In genomic region chr3:95657711-95658110, GRCm38 (mm10) we compare ENCODE assay signal across 8 mouse cellular contexts. TPM values are rescaled to one million over a fixed set of nuclear protein-coding genes. Genes with fewer than 3 reads are reported as not detected.
A peak's percentile ranks its signal among the peaks of the same experiment; 100 is the strongest.
DNase-seq lines count a peak whose midpoint lies in the region; ATAC-seq and TF ChIP-seq lines count a peak whose summit lies in the region.

No protein-coding gene starts in this region.

- no peak for TF ChIP-seq EP300 in CH12.LX (IDR thresholded peaks at IDR 0.05; ENCODE audit: low read length)
- TF ChIP-seq EP300 in liver, embryonic 14.5 days (IDR thresholded peaks at IDR 0.05; ENCODE audit: low read depth): no peak

- H3K9ac ChIP-seq in CH12.LX (ENCODE audit: insufficient read depth, low read depth): peak overlapping the region; percentile 91; the same call in 1 of the 2 replicates
- H3K9ac ChIP-seq in heart, embryonic 15.5 days: 0 out of 2 replicates have a peak overlapping the region, but pooled peaks have one; percentile 98
- peak overlapping the region; percentile 84 for H3K9ac ChIP-seq in liver, embryonic 14.5 days (replicated peaks)

- no peak for ATAC-seq in erythroblast, adult 5-6 weeks (replicated peaks; ENCODE audit: low FRiP score, poor library complexity, severe bottlenecking)
- ATAC-seq in heart, embryonic 15.5 days (replicated peaks; ENCODE audit: insufficient number of reproducible peaks, insufficient read depth, low FRiP score, low read depth): no peak
- ATAC-seq in liver, embryonic 14.5 days (ENCODE audit: insufficient read depth): no peak

- H3K4me3 ChIP-seq in erythroblast, embryonic 14.5 days (replicated peaks): peak overlapping the region; percentile 79
- H3K4me3 ChIP-seq in CH12.LX (replicated peaks in 1 of 3; ENCODE audit: low read depth in 2 of 3, low read length in 2 of 3, poor library complexity in 1 of 3): peak overlapping the region in 2 of 3 experiments; percentile 84 to 91
- H3K4me3 ChIP-seq in heart, embryonic 15.5 days: peak overlapping the region; percentile 69
- peak overlapping the region; percentile 13 to 93 for H3K4me3 ChIP-seq in liver, embryonic 14.5 days (ENCODE audit: insufficient read depth in 1 of 2, low read depth in 2 of 2, low read length in 2 of 2)

- no peak for TF ChIP-seq POLR2A in CH12.LX (IDR thresholded peaks at IDR 0.05; ENCODE audit: low read depth, low read length)

- TF ChIP-seq CTCF in CH12.LX (conservative IDR thresholded peaks at IDR 0.05 in 1 of 2, IDR thresholded peaks at IDR 0.05 in 1 of 2; ENCODE audit: low read depth in 2 of 2, low read length in 2 of 2): no peak
- no peak for TF ChIP-seq CTCF in liver, embryonic 14.5 days (IDR thresholded peaks at IDR 0.05; ENCODE audit: low read depth)

- WGBS in heart, embryonic 15.5 days: 78% methylated on average over 3 of the region's 3 CpGs
- 58% methylated on average over 3 of the region's 3 CpGs for WGBS in liver, embryonic 14.5 days (ENCODE audit: insufficient replicate concordance)

- peaks cover 39% of the 10 kb centered on the region for H3K79me2 ChIP-seq in CH12.LX (replicated peaks; ENCODE audit: control insufficient read depth, extremely low read depth, insufficient read depth, poor library complexity, severe bottlenecking)

- no peaks in the 10 kb centered on the region for H3K9me3 ChIP-seq in erythroblast, embryonic 14.5 days (ENCODE audit: control insufficient read depth, low read length)
- no peaks in the 10 kb centered on the region for H3K9me3 ChIP-seq in CH12.LX (replicated peaks; ENCODE audit: low read length)
- H3K9me3 ChIP-seq in heart, embryonic 15.5 days (replicated peaks): no peaks in the 10 kb centered on the region
- no peaks in the 10 kb centered on the region for H3K9me3 ChIP-seq in liver, embryonic 14.5 days (ENCODE audit: control insufficient read depth, low read length)

- peaks cover 47% of the 10 kb centered on the region for H3K36me3 ChIP-seq in erythroblast, embryonic 14.5 days (ENCODE audit: control insufficient read depth)
- peaks cover 21 to 29% of the 10 kb centered on the region in 2 experiments for H3K36me3 ChIP-seq in CH12.LX (replicated peaks in 1 of 2; ENCODE audit: control insufficient read depth in 1 of 2, insufficient read depth in 1 of 2, low read length in 1 of 2)
- 0 out of 2 replicates have a peak, but pooled peaks cover 12% of the 10 kb centered on the region for H3K36me3 ChIP-seq in heart, embryonic 15.5 days
- peaks cover 29% of the 10 kb centered on the region for H3K36me3 ChIP-seq in liver, embryonic 14.5 days (replicated peaks; ENCODE audit: control insufficient read depth, insufficient read depth, low read depth)

- DNase-seq in CH12.LX (ENCODE audit: extremely low read depth): no peak
- DNase-seq in liver, embryonic 14.5 days (ENCODE audit: low read depth in 3 of 3, low spot score in 3 of 3): no peak
- DNase-seq in retina, embryonic 14.5 days (ENCODE audit: low spot score): no peak
- DNase-seq in left cerebral cortex, adult 11 months (ENCODE audit: low spot score): no peak
- DNase-seq in gastrocnemius, postnatal 14 days: no peak

- peak overlapping the region; percentile 38 for H3K4me2 ChIP-seq in CH12.LX (ENCODE audit: insufficient read depth, low read depth, poor library complexity, severe bottlenecking)
- H3K4me2 ChIP-seq in heart, embryonic 15.5 days: peak overlapping the region; percentile 66
- H3K4me2 ChIP-seq in liver, embryonic 14.5 days (ENCODE audit: low read depth): peak overlapping the region; percentile 93

- no peak for TF ChIP-seq RAD21 in CH12.LX (IDR thresholded peaks at IDR 0.05; ENCODE audit: low read depth, low read length)

- dilution Hi-C loops in CH12.LX (cut with MboI; ENCODE audit: extremely low pct_ligation_motif_present, extremely low pct_unique_long_range_greater_than_20kb, low sequenced_read_pairs): no loop called here

- intact Hi-C loops in gastrocnemius, postnatal 14 days (cut with DNase I; ENCODE audit: low total_unique reads): no loop called here

- in situ Hi-C loops in CH12.LX (cut with MboI; ENCODE audit: low pct_ligation_motif_present, low pct_unique_long_range_greater_than_20kb, low sequenced_read_pairs): loop anchor here (10.0 kb wide), 1 partner anchor 567 kb away; the partner anchor contains the start of genes Hist2h2ac and Hist2h2be

- H3K27ac ChIP-seq in CH12.LX (ENCODE audit: insufficient read depth, low read depth): peak overlapping the region; percentile 33; the same call in 1 of the 2 replicates
- H3K27ac ChIP-seq in heart, embryonic 15.5 days: peak overlapping the region; percentile 98; the same call in 1 of the 2 replicates
- peak overlapping the region; percentile 89 for H3K27ac ChIP-seq in liver, embryonic 14.5 days

- no peaks in the 10 kb centered on the region for H3K27me3 ChIP-seq in erythroblast, embryonic 14.5 days (ENCODE audit: control insufficient read depth)
- no peaks in the 10 kb centered on the region for H3K27me3 ChIP-seq in CH12.LX (replicated peaks)
- no peaks in the 10 kb centered on the region for H3K27me3 ChIP-seq in heart, embryonic 15.5 days
- H3K27me3 ChIP-seq in liver, embryonic 14.5 days (ENCODE audit: control insufficient read depth, insufficient read depth, low read length): no peaks in the 10 kb centered on the region

- peaks cover 50% of the 10 kb centered on the region for H3K4me1 ChIP-seq in erythroblast, embryonic 14.5 days (ENCODE audit: control insufficient read depth)
- H3K4me1 ChIP-seq in CH12.LX (ENCODE audit: control insufficient read depth in 1 of 2, insufficient read depth in 2 of 2): peaks cover 11 to 53% of the 10 kb centered on the region in 2 experiments
- peaks cover 43% of the 10 kb centered on the region for H3K4me1 ChIP-seq in heart, embryonic 15.5 days (replicated peaks)
- peaks cover 29 to 30% of the 10 kb centered on the region in 2 experiments for H3K4me1 ChIP-seq in liver, embryonic 14.5 days (replicated peaks; ENCODE audit: control insufficient read depth in 2 of 2, insufficient read depth in 2 of 2, low read length in 1 of 2)

TF ChIP-seq in CH12.LX, 34 proteins besides CTCF, POLR2A, EP300 and RAD21:
- TF ChIP-seq JUN (IDR thresholded peaks at IDR 0.05; ENCODE audit: insufficient read depth, low read depth, low read length) (no peak), USF1 (IDR thresholded peaks at IDR 0.05; ENCODE audit: low read depth, low read length) (no peak), TCF12 (IDR thresholded peaks at IDR 0.05; ENCODE audit: low read depth, low read length) (no peak)

RNA-seq across cellular contexts. Expression of gene Mcl1, which starts 0.9 kb away (rescaled TPM):
- 31.1 and 36.9 TPM in 2 replicates for polyA plus RNA-seq in erythroblast, embryonic 14.5 days (2012)
- total RNA-seq in erythroblast, adult 5-6 weeks (2015; ENCODE audit: low replicate concordance): 83.2 and 113 TPM in 2 replicates
- total RNA-seq in erythroblast, adult 5-6 weeks (2017; ENCODE audit: low replicate concordance): 70.6 and 76.3 TPM in 2 replicates
- 95.9 and 114 TPM in 2 replicates for total RNA-seq in CH12.LX (2012; rRNA removed)
- total RNA-seq in CH12.LX (2014; rRNA removed): 223 and 225 TPM in 2 replicates
- 188 and 197 TPM in 2 replicates for polyA plus RNA-seq in CH12.LX (2012; ENCODE audit: insufficient read length, low read depth)
- polyA plus RNA-seq in heart, embryonic 15.5 days (2015; fragmentation: Nextera tagmentation; extraction: Ambion mirVana): 38.4 and 45.4 TPM in 2 replicates
- 26.6 and 34.6 TPM in 2 replicates for polyA plus RNA-seq in liver, embryonic 14.5 days (2012; rRNA removed)
- 39.2 and 45.0 TPM in 2 replicates for polyA plus RNA-seq in liver, embryonic 14.5 days (2014; fragmentation: Nextera tagmentation; extraction: Ambion mirVana)
- total RNA-seq in gastrocnemius, postnatal 14 days (2021): 100 to 1,000 TPM in 1 of 2 experiments, 10 to 100 TPM in 1; 98.8 to 124 TPM

RNA-seq across cellular contexts. Expression of gene Adamtsl4, which starts 30.0 kb away (rescaled TPM):
- 0.22 TPM in 1 of 2 replicates, not detected in the other for polyA plus RNA-seq in erythroblast, embryonic 14.5 days (2012)
- total RNA-seq in erythroblast, adult 5-6 weeks (2015; ENCODE audit: low replicate concordance): not detected in 2 replicates
- total RNA-seq in erythroblast, adult 5-6 weeks (2017; ENCODE audit: low replicate concordance): not detected in 2 replicates
- total RNA-seq in CH12.LX (2012; rRNA removed) (0.85 and 1.1 TPM in 2 replicates), CH12.LX (2014; rRNA removed) (not detected in 2 replicates)
- polyA plus RNA-seq in CH12.LX (2012; ENCODE audit: insufficient read length, low read depth): 0.10 TPM in 1 of 2 replicates, not detected in the other
- polyA plus RNA-seq in heart, embryonic 15.5 days (2015; fragmentation: Nextera tagmentation; extraction: Ambion mirVana): 6.9 and 10.6 TPM in 2 replicates
- 0.12 and 0.43 TPM in 2 replicates for polyA plus RNA-seq in liver, embryonic 14.5 days (2012; rRNA removed)
- 0.17 and 0.47 TPM in 2 replicates for polyA plus RNA-seq in liver, embryonic 14.5 days (2014; fragmentation: Nextera tagmentation; extraction: Ambion mirVana)
- total RNA-seq in gastrocnemius, postnatal 14 days (2021): 10 to 100 TPM; 27.1 to 50.8 TPM

RNA-seq across cellular contexts. Expression of gene Ensa, which starts 32.9 kb away (rescaled TPM):
- 2.8 and 4.2 TPM in 2 replicates for polyA plus RNA-seq in erythroblast, embryonic 14.5 days (2012)
- 30.9 and 34.1 TPM in 2 replicates for total RNA-seq in erythroblast, adult 5-6 weeks (2015; ENCODE audit: low replicate concordance)
- total RNA-seq in erythroblast, adult 5-6 weeks (2017; ENCODE audit: low replicate concordance): 52.8 and 58.1 TPM in 2 replicates
- total RNA-seq in CH12.LX (2012; rRNA removed): 51.5 and 53.9 TPM in 2 replicates
- total RNA-seq in CH12.LX (2014; rRNA removed): 57.8 and 60.8 TPM in 2 replicates
- polyA plus RNA-seq in CH12.LX (2012; ENCODE audit: insufficient read length, low read depth): 58.4 and 62.6 TPM in 2 replicates
- polyA plus RNA-seq in heart, embryonic 15.5 days (2015; fragmentation: Nextera tagmentation; extraction: Ambion mirVana): 45.8 and 53.7 TPM in 2 replicates
- polyA plus RNA-seq in liver, embryonic 14.5 days (2012; rRNA removed): 10.2 and 14.9 TPM in 2 replicates
- polyA plus RNA-seq in liver, embryonic 14.5 days (2014; fragmentation: Nextera tagmentation; extraction: Ambion mirVana): 26.8 and 27.1 TPM in 2 replicates
- 10 to 100 TPM; 78.4 to 79.8 TPM for total RNA-seq in gastrocnemius, postnatal 14 days (2021)

Comparison
In these comparisons a context has a peak if more than half of its experiments do, and no peak if none do; other contexts are left out.
1. H3K27ac ChIP-seq: peak in every context shown above with its lines; median percentile 98 in heart, embryonic 15.5 days; 89 in liver, embryonic 14.5 days; 33 in CH12.LX.
2. H3K4me2 ChIP-seq: peak in every context shown above with its lines; median percentile 93 in liver, embryonic 14.5 days; 66 in heart, embryonic 15.5 days; 38 in CH12.LX.